Mouse (Mus musculus) liver, embryonic 16.5 days (tissue): ENCODE data around the gene Zfp2. TPM values are rescaled to one million over a fixed set of nuclear protein-coding genes. Genes with fewer than 3 reads are reported as not detected.

ENCODE experiments used
- ATAC-seq: fragments of 200-750 bp; cut with Nextera tagmentation; 2 replicates; pipeline ENCODE4 v1.8.0; 2017; ENCODE audit warnings: low read depth, mild to moderate bottlenecking, moderate number of reproducible peaks, moderate library complexity
- H3K27ac ChIP-seq: fragments of 300-500 bp; sonication (generic); 2 replicates; pipeline ENCODE4 v1.5.1; 2014; ENCODE audit warnings: mild to moderate bottlenecking, low read length
- H3K27me3 ChIP-seq: fragments of 300-500 bp; sonication (generic); 2 replicates; pipeline ENCODE4 v1.6.1; 2014; ENCODE audit warnings: low read depth, low read length, mixed read lengths; ENCODE audit not compliant: control insufficient read depth, insufficient read depth
- H3K36me3 ChIP-seq: fragments of 300-500 bp; sonication (generic); 2 replicates; pipeline ENCODE4 v1.6.1; 2014; ENCODE audit warnings: mild to moderate bottlenecking; ENCODE audit not compliant: control insufficient read depth, insufficient read depth
- H3K4me1 ChIP-seq: fragments of 300-500 bp; sonication (generic); 2 replicates; pipeline ENCODE4 v1.6.1; 2014; ENCODE audit warnings: low read depth, low read length, mixed read lengths; ENCODE audit not compliant: control insufficient read depth
- H3K4me2 ChIP-seq: fragments of 300-500 bp; sonication (generic); 2 replicates; pipeline ENCODE4 v1.6.1; 2014; ENCODE audit warnings: low read depth, low read length, mixed read lengths
- H3K4me3 ChIP-seq: fragments of 300-500 bp; sonication (generic); 2 replicates; pipeline ENCODE4 v1.5.1; 2014; ENCODE audit warnings: low read depth, mild to moderate bottlenecking, low read length
- H3K9ac ChIP-seq: fragments of 300-500 bp; sonication (generic); 2 replicates; pipeline ENCODE4 v1.6.1; 2014; ENCODE audit warnings: low read depth, low read length
- H3K9me3 ChIP-seq: fragments of 300-500 bp; sonication (generic); replicated peaks from 2 replicates; pipeline ENCODE4 v1.6.1; 2016; ENCODE audit warnings: low read length; ENCODE audit not compliant: control insufficient read depth
- whole genome bisulfite sequencing: fragments of 180-500 bp; shearing (Covaris S2); extraction: QIAGEN DNeasy Blood & Tissue Kit; methylation state at CpG from one replicate; pipeline ENCODE4 v1.1.7; 2014; ENCODE audit not compliant: insufficient replicate concordance; 5-methylcytosine and 5-hydroxymethylcytosine counted together
- polyA plus RNA-seq: library from polyadenylated mRNA; unstranded; fragments of >200 nt; fragmentation: Nextera tagmentation; extraction: Ambion mirVana; gene quantifications from 2 replicates; pipeline ENCODE4 v1.2.1, GENCODE M21; 2015

Gene Zfp2
- polyA plus RNA-seq, 1 experiment from 2014 or later = 1.6 TPM

DNA sequence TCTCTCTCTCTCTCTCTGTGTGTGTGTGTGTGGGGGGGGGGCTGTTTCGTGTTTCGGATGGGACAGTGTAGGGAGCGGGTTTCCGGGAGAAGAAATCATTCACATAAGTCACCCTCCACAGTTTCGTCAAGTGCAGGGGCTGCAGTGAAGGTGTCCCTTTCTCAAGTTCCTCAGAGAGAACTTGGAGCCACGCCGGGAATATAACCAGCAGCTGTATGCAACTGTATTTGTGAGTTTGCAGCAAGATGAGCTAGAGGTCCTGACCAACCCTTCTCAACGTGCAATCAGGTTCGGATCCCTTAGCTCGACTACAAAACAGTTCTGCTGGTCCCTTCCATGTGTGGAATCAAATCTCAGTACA, 29.1 kb downstream of the Zfp2 start:
- H3K9ac ChIP-seq = no peak overlapping the region
- H3K27me3 ChIP-seq = no peaks in the 10 kb centered on the region
- peak overlapping the region; percentile 57 for H3K4me2 ChIP-seq
- ATAC-seq = no peak
- H3K36me3 ChIP-seq = no peaks in the 10 kb centered on the region
- peak overlapping the region; percentile 44 for H3K4me3 ChIP-seq
- no peaks in the 10 kb centered on the region; the same call in none of the 2 replicates for H3K4me1 ChIP-seq
- H3K27ac ChIP-seq = no peak overlapping the region
- H3K9me3 ChIP-seq = no peaks in the 10 kb centered on the region
- WGBS = 30% methylated on average over 10 of the region's 10 CpGs

GRCm38 (mm10) chr11:50886231-50886932, 29.6 kb downstream of the Zfp2 start:
- H3K27ac ChIP-seq = no peak overlapping the region
- no peaks in the 10 kb centered on the region; the same call in none of the 2 replicates for H3K4me1 ChIP-seq
- no peak overlapping the region for H3K9ac ChIP-seq
- WGBS = 47% methylated on average over 8 of the region's 8 CpGs
- no peaks in the 10 kb centered on the region for H3K27me3 ChIP-seq
- no peak overlapping the region for H3K4me3 ChIP-seq
- no peak for ATAC-seq
- peak overlapping the region; percentile 57; the same call in 1 of the 2 replicates for H3K4me2 ChIP-seq
- H3K9me3 ChIP-seq = no peaks in the 10 kb centered on the region
- H3K36me3 ChIP-seq = no peaks in the 10 kb centered on the region

DNA sequence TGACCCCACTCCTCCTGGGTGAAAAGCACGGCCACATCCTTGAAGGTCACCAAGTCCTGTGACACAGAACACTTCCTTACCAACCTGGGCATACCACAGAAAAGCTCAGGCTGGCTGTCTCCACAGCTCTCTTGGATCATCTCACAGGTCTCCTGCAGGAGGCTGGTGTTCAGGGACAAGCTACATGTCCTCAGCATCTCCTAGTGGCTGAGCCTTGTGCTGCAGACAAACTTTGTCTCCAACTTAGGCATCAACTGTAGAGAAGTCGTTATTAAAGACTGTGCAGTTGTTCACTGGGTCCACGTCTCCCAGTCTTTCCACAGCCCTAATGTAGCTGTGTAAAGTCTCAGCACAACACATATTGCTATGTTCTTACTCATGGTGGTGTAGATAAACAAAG, 32.2 kb downstream of the Zfp2 start:
- ATAC-seq = no peak
- no peak overlapping the region for H3K9ac ChIP-seq

GRCm38 (mm10) chr11:50878641-50879040, 37.3 kb downstream of the Zfp2 start:
- no peak overlapping the region for H3K4me2 ChIP-seq
- H3K4me3 ChIP-seq = no peak overlapping the region
- no peak for ATAC-seq
- no peaks in the 10 kb centered on the region for H3K9me3 ChIP-seq
- no peak overlapping the region for H3K27ac ChIP-seq
- whole genome bisulfite sequencing = 64% methylated on average over 3 of the region's 3 CpGs
- no peaks in the 10 kb centered on the region for H3K4me1 ChIP-seq
- no peak overlapping the region for H3K9ac ChIP-seq
- no peaks in the 10 kb centered on the region for H3K36me3 ChIP-seq
- H3K27me3 ChIP-seq = no peaks in the 10 kb centered on the region

More for the DNA sequence above, 32.2 kb downstream of the Zfp2 start:
- Histone ChIP-seq H3K9me3 (no peaks in the 10 kb centered on the region), H3K4me2 (no peak overlapping the region), H3K36me3 (no peaks in the 10 kb centered on the region), H3K4me3 (no peak overlapping the region), H3K27ac (no peak overlapping the region), H3K27me3 (no peaks in the 10 kb centered on the region), H3K4me1 (no peaks in the 10 kb centered on the region; the same call in none of the 2 replicates)
- 52% methylated on average over 3 of the region's 3 CpGs for WGBS

GRCm38 (mm10) chr11:50850989-50851601, 64.9 kb downstream of the Zfp2 start:
- H3K4me2 ChIP-seq = peak overlapping the region; percentile 26
- no peaks in the 10 kb centered on the region for H3K36me3 ChIP-seq
- H3K9me3 ChIP-seq = no peaks in the 10 kb centered on the region
- peaks cover 44% of the 10 kb centered on the region for H3K27me3 ChIP-seq
- no peak overlapping the region for H3K9ac ChIP-seq
- ATAC-seq = no peak
- under 1% methylated on average over 68 of the region's 72 CpGs for WGBS
- H3K4me3 ChIP-seq = peak overlapping the region; percentile 18; the same call in 1 of the 2 replicates
- H3K27ac ChIP-seq = no peak overlapping the region
- H3K4me1 ChIP-seq = no peaks in the 10 kb centered on the region

DNA sequence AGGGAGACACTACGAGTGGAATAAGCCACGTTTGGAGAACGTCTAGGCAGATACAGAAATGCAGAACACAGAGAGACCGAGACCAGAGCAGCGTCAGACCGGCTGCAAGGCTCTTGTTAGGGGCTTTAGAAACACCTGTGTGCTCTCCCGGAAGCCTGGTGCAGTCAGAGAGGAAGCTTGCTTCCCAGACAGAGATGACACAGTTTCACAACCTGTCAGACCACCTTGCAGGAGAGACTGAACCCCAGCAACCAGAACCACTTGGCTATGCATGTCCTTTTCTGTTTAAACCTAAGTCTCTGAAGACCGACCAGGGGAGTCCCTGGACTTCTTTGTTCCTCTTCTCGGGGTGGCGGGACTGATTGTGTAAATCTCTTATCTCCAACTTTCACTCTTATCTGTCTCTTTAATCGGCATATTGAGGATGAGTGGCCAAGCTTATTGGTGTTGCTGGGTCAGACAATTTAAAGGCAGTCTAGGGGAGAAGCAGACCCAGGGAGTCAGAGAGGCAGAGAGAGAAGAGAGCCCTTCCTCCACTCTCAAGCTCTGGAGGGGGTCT, 65.7 kb downstream of the Zfp2 start, which contains the start of gene Grm6:
Grm6 (plus strand) TSS at position 509 of the 559 bp plus-strand sequence.
- no peaks in the 10 kb centered on the region for H3K4me1 ChIP-seq
- no peak within 1 kb of the TSS for H3K9ac ChIP-seq
- H3K4me2 ChIP-seq = peak within 1 kb of the TSS; percentile 26
- H3K4me3 ChIP-seq = peak within 1 kb of the TSS; percentile 18; the same call in 1 of the 2 replicates
- H3K27ac ChIP-seq = no peak within 1 kb of the TSS
- no peaks in the 10 kb centered on the region for H3K36me3 ChIP-seq
- no peak for ATAC-seq
- H3K27me3 ChIP-seq = peaks cover 44% of the 10 kb centered on the region
- under 1% methylated on average over 11 of the region's 11 CpGs for WGBS
- no peaks in the 10 kb centered on the region for H3K9me3 ChIP-seq

GRCm38 (mm10) chr11:50849310-50849709, 66.7 kb downstream of the Zfp2 start:
- Histone ChIP-seq H3K27me3 (peaks cover 44% of the 10 kb centered on the region), H3K4me3 (no peak overlapping the region), H3K4me2 (no peak overlapping the region), H3K9ac (no peak overlapping the region), H3K9me3 (no peaks in the 10 kb centered on the region), H3K4me1 (no peaks in the 10 kb centered on the region), H3K27ac (no peak overlapping the region), H3K36me3 (no peaks in the 10 kb centered on the region)
- ATAC-seq = no peak
- 2% methylated on average over 10 of the region's 10 CpGs for WGBS
